Mouse (Mus musculus) MEL (cell line): ENCODE results near the gene Kiss1r. TPM values are rescaled to one million over a fixed set of nuclear protein-coding genes. Genes with fewer than 3 reads are reported as not detected.

Source experiments
- DNase-seq: peaks from one replicate; pipeline ENCODE4 v3.0.0; 2011; ENCODE audit warnings: low read depth, low spot score
- H3K27ac ChIP-seq: 2 replicates; pipeline ENCODE4 v1.5.1; 2012; ENCODE audit warnings: low read depth, mild to moderate bottlenecking, control low read depth, low read length, moderate library complexity; ENCODE audit not compliant: control insufficient read depth
- H3K27me3 ChIP-seq, 2 experiments: fragments of 150-350 bp in 1 of 2; sonication (generic) in 1 of 2; 2 replicates each; pipeline ENCODE4 v1.6.1; 2012; ENCODE audit warnings: low read length in 2 of 2, mild to moderate bottlenecking in 2 of 2, improper control_type of control experiment in 1 of 2, moderate library complexity in 1 of 2; ENCODE audit not compliant: insufficient read depth in 2 of 2, control insufficient read depth in 1 of 2
- H3K36me3 ChIP-seq, 2 experiments: 2 replicates each; pipeline ENCODE4 v1.6.1; 2012 to 2014; ENCODE audit warnings: low read length in 2 of 2, improper control_type of control experiment in 1 of 2, inconsistent platforms in 1 of 2, mild to moderate bottlenecking in 1 of 2; ENCODE audit not compliant: insufficient read depth in 2 of 2, control insufficient read depth in 1 of 2
- H3K4me1 ChIP-seq, 2 experiments: fragments of 150-350 bp in 1 of 2; sonication (generic) in 1 of 2; 2 replicates each; pipeline ENCODE4 v1.6.1; 2012; ENCODE audit warnings: low read length in 2 of 2, improper control_type of control experiment in 1 of 2, mild to moderate bottlenecking in 1 of 2; ENCODE audit not compliant: insufficient read depth in 2 of 2, control insufficient read depth in 1 of 2
- H3K4me3 ChIP-seq, 2 experiments: fragments of 150-350 bp in 1 of 2; sonication (generic) in 1 of 2; 2 replicates each; pipeline ENCODE4 v1.5.1; 2012; ENCODE audit warnings: low read depth in 2 of 2, low read length in 2 of 2, mild to moderate bottlenecking in 2 of 2, moderate library complexity in 2 of 2, control low read depth in 1 of 2, improper control_type of control experiment in 1 of 2; ENCODE audit not compliant: control insufficient read depth in 1 of 2, insufficient read depth in 1 of 2
- H3K79me2 ChIP-seq: 2 replicates; pipeline ENCODE4 v1.6.1; 2012; ENCODE audit warnings: mild to moderate bottlenecking, low read length, moderate library complexity; ENCODE audit not compliant: control insufficient read depth, poor library complexity, insufficient read depth
- H3K9ac ChIP-seq: 2 replicates; pipeline ENCODE4 v1.6.1; 2012; ENCODE audit warnings: low read depth, mild to moderate bottlenecking, control low read depth, low read length, moderate library complexity; ENCODE audit not compliant: control insufficient read depth, poor library complexity, severe bottlenecking
- H3K9me3 ChIP-seq: fragments of 150-350 bp; sonication (generic); replicated peaks from 2 replicates; pipeline ENCODE4 v1.6.1; 2012; ENCODE audit warnings: mild to moderate bottlenecking, low read length, improper control_type of control experiment, moderate library complexity; ENCODE audit not compliant: insufficient read depth
- BHLHE40 ChIP-seq: IDR thresholded peaks from 2 replicates; pipeline ENCODE4 v1.6.1; 2012; ENCODE audit warnings: low read depth, mild to moderate bottlenecking, inconsistent platforms, low read length, improper control_type of control experiment, borderline replicate concordance
- CHD1 ChIP-seq: IDR thresholded peaks from 2 replicates; pipeline ENCODE4 v1.6.1; 2012; ENCODE audit warnings: low read depth, mild to moderate bottlenecking, inconsistent platforms, low read length, improper control_type of control experiment
- CHD2 ChIP-seq: IDR thresholded peaks from 2 replicates; pipeline ENCODE4 v1.6.1; 2011; ENCODE audit warnings: low read length, improper control_type of control experiment
- CTCF ChIP-seq, 3 experiments: IDR thresholded peaks in 2 of 3; conservative IDR thresholded peaks in 1 of 3; 2 replicates each; pipeline ENCODE4 v1.5.1; 2011 to 2012; ENCODE audit warnings: low read length in 3 of 3, low read depth in 2 of 3, mild to moderate bottlenecking in 2 of 3, improper control_type of control experiment in 1 of 3, inconsistent platforms in 1 of 3, mixed read lengths in 1 of 3, moderate library complexity in 1 of 3; ENCODE audit not compliant: control insufficient read depth in 1 of 3, insufficient read depth in 1 of 3, poor library complexity in 1 of 3, severe bottlenecking in 1 of 3
- E2F4 ChIP-seq: IDR thresholded peaks from 2 replicates; pipeline ENCODE4 v1.6.1; 2011; ENCODE audit warnings: low read depth, low read length, improper control_type of control experiment, borderline replicate concordance
- ELF1 ChIP-seq: IDR thresholded peaks from 2 replicates; pipeline ENCODE4 v1.6.1; 2014; ENCODE audit warnings: low read depth, mild to moderate bottlenecking, inconsistent platforms, low read length, improper control_type of control experiment, moderate library complexity
- EP300 ChIP-seq, 2 experiments: IDR thresholded peaks; 2 replicates each; pipeline ENCODE4 v1.6.1; 2011; ENCODE audit warnings: improper control_type of control experiment in 2 of 2, low read length in 2 of 2, low read depth in 1 of 2, mild to moderate bottlenecking in 1 of 2
- ETS1 ChIP-seq: IDR thresholded peaks from 2 replicates; pipeline ENCODE4 v1.6.1; 2012; ENCODE audit warnings: low read depth, mild to moderate bottlenecking, inconsistent platforms, low read length, improper control_type of control experiment, moderate library complexity
- GABPA ChIP-seq: IDR thresholded peaks from 2 replicates; pipeline ENCODE4 v1.6.1; 2012; ENCODE audit warnings: low read depth, mild to moderate bottlenecking, inconsistent platforms, low read length, improper control_type of control experiment, moderate library complexity
- GATA1 ChIP-seq: IDR thresholded peaks from 2 replicates; pipeline ENCODE4 v1.6.1; 2011; ENCODE audit warnings: low read depth, low read length, improper control_type of control experiment
- HCFC1 ChIP-seq: IDR thresholded peaks from 2 replicates; pipeline ENCODE4 v1.6.1; 2012; ENCODE audit warnings: low read depth, mild to moderate bottlenecking, inconsistent platforms, low read length, improper control_type of control experiment, moderate library complexity
- JUND ChIP-seq: IDR thresholded peaks from 2 replicates; pipeline ENCODE4 v1.6.1; 2011; ENCODE audit warnings: low read depth, mild to moderate bottlenecking, improper control_type of control experiment, low read length
- KAT2A ChIP-seq: conservative IDR thresholded peaks from 2 replicates; pipeline ENCODE4 v1.6.1; 2012; ENCODE audit warnings: low read depth, low read length, improper control_type of control experiment, inconsistent platforms
- MAFK ChIP-seq: IDR thresholded peaks from 2 replicates; pipeline ENCODE4 v1.6.1; 2011; ENCODE audit warnings: low read depth, mild to moderate bottlenecking, low read length, improper control_type of control experiment, borderline replicate concordance
- MAX ChIP-seq: IDR thresholded peaks from 2 replicates; pipeline ENCODE4 v1.6.1; 2011; ENCODE audit warnings: low read length, improper control_type of control experiment
- MEF2A ChIP-seq: IDR thresholded peaks from 2 replicates; pipeline ENCODE4 v1.6.1; 2014; ENCODE audit warnings: low read depth, mild to moderate bottlenecking, inconsistent platforms, low read length, improper control_type of control experiment; ENCODE audit not compliant: poor library complexity, insufficient replicate concordance, severe bottlenecking; ENCODE audit errors: extremely low read depth
- MXI1 ChIP-seq: IDR thresholded peaks from 2 replicates; pipeline ENCODE4 v1.6.1; 2011; ENCODE audit warnings: mild to moderate bottlenecking, low read depth, low read length, improper control_type of control experiment
- MYB ChIP-seq: IDR thresholded peaks from 2 replicates; pipeline ENCODE4 v1.6.1; 2011; ENCODE audit warnings: mild to moderate bottlenecking, low read depth, low read length, improper control_type of control experiment
- MYC ChIP-seq: IDR thresholded peaks from 2 replicates; pipeline ENCODE4 v1.6.1; 2011; ENCODE audit warnings: low read depth, mild to moderate bottlenecking, low read length, improper control_type of control experiment, moderate library complexity
- NELFE ChIP-seq: IDR thresholded peaks from 2 replicates; pipeline ENCODE4 v1.6.1; 2011; ENCODE audit warnings: low read depth, low read length, improper control_type of control experiment
- NRF1 ChIP-seq: IDR thresholded peaks from 2 replicates; pipeline ENCODE4 v1.6.1; 2014; ENCODE audit warnings: low read depth, mild to moderate bottlenecking, inconsistent platforms, low read length, improper control_type of control experiment, moderate library complexity; ENCODE audit not compliant: poor library complexity, insufficient read depth, severe bottlenecking
- POLR2A ChIP-seq, 2 experiments: IDR thresholded peaks; 2 replicates each; pipeline ENCODE4 v1.6.1; 2011 to 2012; ENCODE audit warnings: low read length in 2 of 2, mild to moderate bottlenecking in 2 of 2, control low read depth in 1 of 2, improper control_type of control experiment in 1 of 2, low read depth in 1 of 2, moderate library complexity in 1 of 2; ENCODE audit not compliant: control insufficient read depth in 1 of 2, insufficient read depth in 1 of 2, poor library complexity in 1 of 2
- POLR2AphosphoS2 ChIP-seq: IDR thresholded peaks from 2 replicates; pipeline ENCODE4 v1.6.1; 2011; ENCODE audit warnings: low read length, improper control_type of control experiment
- RAD21 ChIP-seq: IDR thresholded peaks from 2 replicates; pipeline ENCODE4 v1.6.1; 2011; ENCODE audit warnings: mild to moderate bottlenecking, low read depth, low read length, improper control_type of control experiment
- RCOR1 ChIP-seq: IDR thresholded peaks from 2 replicates; pipeline ENCODE4 v1.6.1; 2012; ENCODE audit warnings: low read depth, mild to moderate bottlenecking, inconsistent platforms, low read length, improper control_type of control experiment
- SIN3A ChIP-seq: IDR thresholded peaks from 2 replicates; pipeline ENCODE4 v1.6.1; 2012; ENCODE audit warnings: low read length, improper control_type of control experiment, inconsistent platforms
- SMC3 ChIP-seq: IDR thresholded peaks from 2 replicates; pipeline ENCODE4 v1.6.1; 2011; ENCODE audit warnings: low read depth, low read length, improper control_type of control experiment
- TAL1 ChIP-seq: IDR thresholded peaks from 2 replicates; pipeline ENCODE4 v1.6.1; 2012; ENCODE audit warnings: mild to moderate bottlenecking, inconsistent platforms, low read length, moderate library complexity, mixed read lengths
- TBP ChIP-seq: IDR thresholded peaks from 2 replicates; pipeline ENCODE4 v1.8.0; 2011; ENCODE audit warnings: low read depth, low read length, improper control_type of control experiment
- TCF12 ChIP-seq: IDR thresholded peaks from 2 replicates; pipeline ENCODE4 v1.6.1; 2014; ENCODE audit warnings: low read depth, mild to moderate bottlenecking, inconsistent platforms, low read length, improper control_type of control experiment, moderate library complexity
- UBTF ChIP-seq: IDR thresholded peaks from 2 replicates; pipeline ENCODE4 v1.6.1; 2012; ENCODE audit warnings: low read depth, mild to moderate bottlenecking, inconsistent platforms, low read length, improper control_type of control experiment, moderate library complexity, borderline replicate concordance; ENCODE audit not compliant: insufficient read depth
- USF1 ChIP-seq: IDR thresholded peaks from 2 replicates; pipeline ENCODE4 v1.6.1; 2014; ENCODE audit warnings: low read depth, mild to moderate bottlenecking, inconsistent platforms, low read length, improper control_type of control experiment, moderate library complexity
- USF2 ChIP-seq, 2 experiments: IDR thresholded peaks; 2 replicates each; pipeline ENCODE4 v1.6.1; 2011 to 2012; ENCODE audit warnings: improper control_type of control experiment in 2 of 2, low read length in 2 of 2, borderline replicate concordance in 1 of 2, inconsistent platforms in 1 of 2, low read depth in 1 of 2, mild to moderate bottlenecking in 1 of 2; ENCODE audit not compliant: insufficient read depth in 1 of 2
- ZC3H11A ChIP-seq: IDR thresholded peaks from 2 replicates; pipeline ENCODE4 v1.6.1; 2012; ENCODE audit warnings: low read depth, mild to moderate bottlenecking, inconsistent platforms, low read length, improper control_type of control experiment
- ZKSCAN1 ChIP-seq: IDR thresholded peaks from 2 replicates; pipeline ENCODE4 v1.6.1; 2012; ENCODE audit warnings: low read depth, mild to moderate bottlenecking, inconsistent platforms, low read length, improper control_type of control experiment, moderate library complexity
- ZNF384 ChIP-seq: IDR thresholded peaks from 2 replicates; pipeline ENCODE4 v1.6.1; 2012; ENCODE audit warnings: low read depth, mild to moderate bottlenecking, inconsistent platforms, low read length, improper control_type of control experiment
- polyA plus RNA-seq, 2 experiments: library from polyadenylated mRNA; stranded (reverse) in 1 of 2; unstranded in 1 of 2; fragments of >175 nt in 1 of 2; fragments of >200 nt in 1 of 2; gene quantifications; 2 replicates each; pipeline versions ENCODE4 v1.2.1 to v1.2.4; 2012; ENCODE audit warnings: low replicate concordance in 2 of 2, low read depth in 1 of 2; ENCODE audit not compliant: insufficient read length in 2 of 2, insufficient read depth in 1 of 2, missing spikeins in 1 of 2
- total RNA-seq: library from RNA; depleted of rRNA; stranded (reverse); fragments of 300-350 nt; gene quantifications from 2 replicates; pipeline ENCODE4 v1.2.3, GENCODE M21; 2012; rRNA removed

Gene Kiss1r
- total RNA-seq (9.1 and 10.8 TPM in 2 replicates), polyA plus RNA-seq (10 to 100 TPM in 1 of 2 experiments, not detected in 1; 23.5 TPM)

GRCm38 (mm10) chr10:79916808-79917531 is at the start of gene Kiss1r:
Gene Kiss1r (plus strand): TSS chr10:79916971.
- H3K27me3 ChIP-seq = no peaks in the 10 kb centered on the region
- peak within 1 kb of the TSS; percentile 76 to 99 for H3K4me3 ChIP-seq
- peak; percentile 79 for DNase-seq
- peaks cover 15 to 23% of the 10 kb centered on the region in 2 experiments for H3K4me1 ChIP-seq
- H3K79me2 ChIP-seq = peaks cover 21% of the 10 kb centered on the region
- H3K9ac ChIP-seq = peak within 1 kb of the TSS; percentile 80
- H3K27ac ChIP-seq = peak within 1 kb of the TSS; percentile 24
- peaks cover 0 to 7% of the 10 kb centered on the region in 2 experiments; a peak in 2 of 4 replicates for H3K36me3 ChIP-seq
- H3K9me3 ChIP-seq = no peaks in the 10 kb centered on the region
- TF ChIP-seq ZC3H11A (no peak), RAD21 (no peak), GABPA (no peak), SMC3 (no peak), CTCF (IDR thresholded peaks at IDR 0.05 in 2 of 3, conservative IDR thresholded peaks at IDR 0.05 in 1 of 3; ENCODE audit: control insufficient read depth in 1 of 3, insufficient read depth in 1 of 3, low read depth in 2 of 3, low read length in 3 of 3, poor library complexity in 1 of 3, severe bottlenecking in 1 of 3) (no peak), TBP (0 out of 2 replicates have a peak, but pooled peaks have one; percentile 17), EP300 (IDR thresholded peaks at IDR 0.05; ENCODE audit: low read depth in 1 of 2, low read length in 2 of 2) (no peak), ZKSCAN1 (no peak), CHD1 (no peak), E2F4 (no peak), KAT2A (no peak), MAFK (no peak), USF2 (IDR thresholded peaks at IDR 0.05; ENCODE audit: borderline replicate concordance in 1 of 2, insufficient read depth in 1 of 2, low read depth in 1 of 2, low read length in 2 of 2) (no peak), POLR2A (IDR thresholded peaks at IDR 0.05; ENCODE audit: control insufficient read depth in 1 of 2, insufficient read depth in 1 of 2, low read depth in 1 of 2, low read length in 2 of 2, poor library complexity in 1 of 2) (peak; percentile 72 to 84), TAL1 (no peak), MYC (no peak), BHLHE40 (no peak), MEF2A (no peak), ZNF384 (no peak), GATA1 (no peak), RCOR1 (no peak), CHD2 (no peak), SIN3A (peak; percentile 79), USF1 (no peak), MXI1 (peak; percentile 58), POLR2AphosphoS2 (peak; percentile 92), UBTF (0 out of 2 replicates have a peak, but pooled peaks have one; percentile 70), ELF1 (peak; percentile 32; the same call in 1 of the 2 replicates), TCF12 (peak; percentile 66; the same call in 1 of the 2 replicates), ETS1 (0 out of 2 replicates have a peak, but pooled peaks have one; percentile 5), JUND (no peak), MYB (no peak), NRF1 (no peak), HCFC1 (peak; percentile 81), MAX (peak; percentile 44; the same call in 1 of the 2 replicates), NELFE (peak; percentile 92)
